Mouse (Mus musculus): ENCODE results near the gene Lonrf2.
A peak's percentile ranks its signal among the peaks of the same experiment; 100 is the strongest.

The Lonrf2 gene

GRCm38 (mm10) chr1:38835568-38836476, 689 bp downstream of the Lonrf2 start:
- DNase-seq = peak; percentile 5

- DNase-seq = no peak
Observed at GRCm38 (mm10) chr1:38834899-38835298, 1.6 kb downstream of the Lonrf2 start.

GRCm38 (mm10) chr1:38824926-38825325, 11.6 kb downstream of the Lonrf2 start:
- DNase-seq = no peak

GRCm38 (mm10) chr1:38823851-38824250, 12.7 kb downstream of the Lonrf2 start:
- DNase-seq = no peak

- no peak for DNase-seq
Observed at GRCm38 (mm10) chr1:38819691-38820090, 16.8 kb downstream of the Lonrf2 start.

- DNase-seq = no peak
Observed at GRCm38 (mm10) chr1:38817671-38818070, 18.8 kb downstream of the Lonrf2 start.

DNA sequence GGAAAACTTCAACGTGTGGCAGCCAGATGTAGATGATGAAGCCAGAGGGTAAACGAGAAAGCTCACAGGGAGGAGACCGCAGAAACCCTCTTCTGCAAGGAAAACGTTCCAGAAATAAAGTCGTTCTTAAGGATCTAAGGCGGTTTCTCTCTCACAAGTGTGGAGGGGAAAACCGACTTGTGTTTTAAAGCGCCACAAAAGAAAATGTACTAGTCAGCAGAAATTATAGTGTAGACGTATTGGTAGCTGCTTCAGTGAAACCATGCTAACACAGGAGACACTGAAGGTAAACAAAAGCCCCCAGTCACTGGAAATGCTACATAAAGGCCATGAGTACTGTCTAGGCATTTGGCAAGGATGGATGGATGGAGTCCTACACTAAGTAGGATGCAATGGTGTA, 19.2 kb downstream of the Lonrf2 start:
- no peak for DNase-seq

- no peak for DNase-seq
Observed at GRCm38 (mm10) chr1:38816306-38816705, 20.2 kb downstream of the Lonrf2 start.

GRCm38 (mm10) chr1:38807121-38807520, 29.4 kb downstream of the Lonrf2 start:
- no peak for DNase-seq

DNA sequence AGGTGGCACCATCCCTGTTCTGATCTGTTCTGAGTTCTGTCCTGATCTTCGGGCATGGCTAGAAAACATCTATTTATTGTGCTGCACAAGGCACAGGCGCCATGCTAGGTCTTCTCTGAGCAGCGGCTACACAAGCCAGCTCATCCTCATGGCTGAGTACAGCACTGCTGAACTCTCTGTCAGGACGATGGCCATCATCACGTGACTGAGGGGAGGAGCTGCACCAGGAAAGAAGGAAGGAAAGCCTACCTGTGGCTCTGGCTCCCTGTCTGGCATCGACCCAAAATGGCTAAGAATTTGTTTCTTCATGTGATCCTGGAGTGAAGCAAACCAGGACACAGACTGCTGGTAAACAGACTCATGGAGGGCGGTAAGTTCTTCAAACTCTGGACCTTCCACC, 36.1 kb downstream of the Lonrf2 start:
- DNase-seq = no peak

- peak; percentile 3 for DNase-seq
Observed at GRCm38 (mm10) chr1:38799304-38799703, 37.2 kb downstream of the Lonrf2 start.

- DNase-seq = no peak
Observed at GRCm38 (mm10) chr1:38796936-38797335, 39.6 kb downstream of the Lonrf2 start.

DNA sequence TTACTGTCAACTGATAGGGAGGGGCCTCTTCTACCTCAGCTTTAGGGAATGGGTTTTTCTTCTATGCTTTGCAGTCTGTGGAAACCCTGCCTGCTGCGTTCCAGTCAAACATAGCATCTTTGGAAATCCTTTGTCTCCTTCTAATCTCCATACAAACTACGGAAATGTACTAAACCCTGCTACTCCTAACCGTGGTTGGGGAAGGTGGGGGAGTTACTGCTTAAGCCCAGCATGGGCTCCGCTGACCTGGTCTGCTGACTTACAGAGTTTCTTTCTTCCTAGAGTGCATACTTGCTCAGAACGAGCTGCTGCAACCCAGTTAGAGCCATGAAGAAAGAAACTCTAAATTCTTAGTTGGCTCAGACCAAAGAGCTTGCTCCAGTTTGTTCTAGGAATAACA, 41.0 kb downstream of the Lonrf2 start:
- no peak for DNase-seq

GRCm38 (mm10) chr1:38791016-38791810, 45.3 kb downstream of the Lonrf2 start:
- DNase-seq = no peak

- DNase-seq = no peak
Observed at GRCm38 (mm10) chr1:38789988-38790602, 46.4 kb downstream of the Lonrf2 start.

GRCm38 (mm10) chr1:38788904-38789303, 47.6 kb downstream of the Lonrf2 start:
- DNase-seq = no peak

GRCm38 (mm10) chr1:38787443-38787842, 49.1 kb downstream of the Lonrf2 start:
- peak; percentile 34 for DNase-seq

GRCm38 (mm10) chr1:38786358-38786757, 50.2 kb downstream of the Lonrf2 start:
- no peak for DNase-seq

GRCm38 (mm10) chr1:38778271-38778670, 58.2 kb downstream of the Lonrf2 start:
- DNase-seq = no peak

- DNase-seq = no peak
Observed at GRCm38 (mm10) chr1:38777500-38777899, 59.0 kb downstream of the Lonrf2 start.

GRCm38 (mm10) chr1:38775713-38776112, 60.8 kb downstream of the Lonrf2 start:
- DNase-seq = no peak

GRCm38 (mm10) chr1:38770676-38771075, 65.8 kb downstream of the Lonrf2 start:
- DNase-seq = no peak

DNA sequence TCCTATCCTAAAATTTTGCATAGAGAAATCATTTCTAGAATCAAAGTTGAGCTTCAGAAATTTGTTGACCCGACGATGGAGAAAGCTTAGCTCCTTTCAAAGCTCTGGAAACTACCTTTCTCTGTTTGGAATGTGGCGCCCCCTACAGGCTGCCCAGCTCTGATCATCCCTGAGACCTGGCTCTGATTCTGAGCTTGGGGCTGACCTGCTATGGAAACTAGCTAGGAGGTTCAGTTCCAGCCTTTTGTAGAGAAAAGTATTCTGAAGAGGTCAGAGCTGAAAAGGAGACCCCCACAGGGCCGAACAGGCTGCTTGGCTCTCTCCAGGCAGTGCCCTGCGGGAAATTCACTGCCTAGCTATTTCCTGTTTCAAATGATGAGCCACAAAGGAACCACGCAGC, 66.6 kb downstream of the Lonrf2 start:
- DNase-seq = peak; percentile 33
